Mouse (Mus musculus): ENCODE measurements around the gene CN725425.

The CN725425 gene

DNA sequence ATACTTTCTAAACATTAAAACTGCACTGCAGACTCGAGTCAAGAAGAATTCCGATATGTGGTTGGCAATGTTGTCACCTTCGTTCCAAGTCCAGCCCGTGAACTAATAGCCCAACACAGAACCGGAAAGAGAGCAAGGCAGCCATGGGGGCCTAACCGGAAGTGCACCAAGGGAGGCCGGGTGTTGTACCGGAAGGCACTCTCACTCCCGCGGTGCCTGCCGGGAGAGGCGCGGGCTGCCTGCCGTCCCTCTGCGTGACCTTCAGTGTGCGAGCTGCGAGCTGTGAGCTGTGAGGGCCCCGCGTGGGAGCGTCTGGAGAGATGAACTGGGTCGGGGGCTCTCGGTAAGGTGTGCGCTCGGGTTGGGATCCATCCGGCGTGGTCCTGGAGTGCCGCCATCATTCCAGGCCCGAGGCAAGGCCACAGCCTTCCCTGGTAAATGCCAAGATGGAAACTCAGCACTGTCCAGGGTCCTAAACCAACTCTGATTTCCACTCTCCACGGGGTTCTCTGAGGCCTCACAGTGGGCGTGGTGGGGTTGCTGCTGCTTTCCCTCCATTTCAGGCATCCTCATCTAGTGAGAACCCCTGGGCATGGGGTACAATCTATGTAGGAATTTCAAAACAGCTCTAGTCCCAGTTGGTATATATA lies at the start of gene CN725425:
CN725425 (plus strand) TSS at position 239 of the 650 bp plus-strand sequence.
- DNase-seq: no peak

DNA sequence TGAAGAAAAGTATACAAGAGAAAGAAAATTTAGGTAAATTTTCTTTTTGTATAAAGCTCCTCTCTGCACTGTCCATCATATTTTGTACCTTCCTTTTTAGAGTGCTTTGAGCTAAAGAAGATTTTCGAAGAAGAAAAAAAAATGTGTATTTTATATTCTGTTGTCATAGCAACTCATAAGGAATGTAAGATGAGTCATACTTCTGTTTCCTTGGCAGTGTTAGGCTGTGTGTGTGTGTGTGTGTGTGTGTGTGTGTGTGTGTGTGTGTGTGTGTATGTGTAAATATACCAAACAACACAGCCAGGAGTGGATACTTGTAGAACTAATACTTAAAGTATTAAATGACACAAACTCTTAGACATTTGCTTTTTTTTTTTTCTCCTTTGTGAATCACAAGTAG lies 46.7 kb upstream of the CN725425 start:
- DNase-seq: no peak

- no peak for DNase-seq
These were observed 46.0 kb upstream of the CN725425 start for GRCm38 (mm10) chr15:91153311-91153710.

- DNase-seq: no peak
These were observed 38.1 kb upstream of the CN725425 start for GRCm38 (mm10) chr15:91161153-91161552.

DNA sequence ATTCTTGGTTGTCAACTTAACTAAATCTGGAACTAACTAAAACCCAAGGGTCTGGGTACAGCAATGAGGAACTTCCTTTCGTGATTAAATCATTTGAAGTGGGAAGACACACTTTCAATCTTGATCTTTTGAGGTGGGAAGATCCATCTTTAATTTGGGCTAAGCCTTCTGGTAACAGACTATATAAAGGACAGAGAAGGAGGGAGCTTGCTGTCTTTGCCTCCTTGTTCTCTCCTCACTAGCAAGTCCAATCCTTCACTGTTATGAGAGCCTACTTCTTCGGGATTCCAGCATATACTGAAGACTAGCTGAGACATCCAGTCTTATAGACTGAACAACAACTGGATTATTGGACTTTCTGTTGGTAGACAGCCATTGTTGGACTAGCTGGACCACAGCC lies 35.8 kb upstream of the CN725425 start:
- no peak for DNase-seq

GRCm38 (mm10) chr15:91165021-91165420 lies 34.3 kb upstream of the CN725425 start:
- peak; percentile 14 for DNase-seq

DNA sequence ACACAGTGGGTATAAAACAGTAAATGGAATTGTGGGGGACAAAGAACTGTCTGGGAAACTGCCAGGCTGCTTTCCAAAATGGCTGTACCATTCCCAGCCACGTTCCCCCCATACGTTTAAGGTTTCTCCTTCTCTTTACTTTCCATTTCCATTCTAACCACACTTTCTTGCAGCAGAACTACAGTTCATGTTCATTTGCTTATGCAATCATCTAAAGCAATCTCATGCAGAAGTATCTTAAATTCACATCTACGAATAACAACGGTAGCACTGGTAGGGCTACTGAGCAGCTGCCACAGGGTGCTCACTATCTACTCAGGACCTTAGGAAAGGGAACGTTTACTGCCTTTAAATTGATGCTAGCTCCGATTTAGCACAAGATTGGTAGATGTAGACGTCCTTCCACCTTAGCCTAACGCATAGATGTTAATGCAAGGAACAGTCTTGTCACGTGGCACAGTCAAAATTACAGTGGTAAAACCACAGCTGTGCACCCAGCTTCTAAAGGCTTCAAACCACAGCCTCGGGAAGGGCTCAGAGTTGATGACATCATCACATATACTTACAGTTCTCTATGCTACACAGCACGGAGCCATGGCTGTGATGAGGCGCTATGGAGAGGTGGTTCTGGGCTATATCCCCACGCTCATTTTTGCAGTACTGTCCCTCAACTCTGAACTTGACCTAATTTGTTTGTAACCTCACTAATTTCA lies 31.3 kb upstream of the CN725425 start:
- no peak for DNase-seq

DNA sequence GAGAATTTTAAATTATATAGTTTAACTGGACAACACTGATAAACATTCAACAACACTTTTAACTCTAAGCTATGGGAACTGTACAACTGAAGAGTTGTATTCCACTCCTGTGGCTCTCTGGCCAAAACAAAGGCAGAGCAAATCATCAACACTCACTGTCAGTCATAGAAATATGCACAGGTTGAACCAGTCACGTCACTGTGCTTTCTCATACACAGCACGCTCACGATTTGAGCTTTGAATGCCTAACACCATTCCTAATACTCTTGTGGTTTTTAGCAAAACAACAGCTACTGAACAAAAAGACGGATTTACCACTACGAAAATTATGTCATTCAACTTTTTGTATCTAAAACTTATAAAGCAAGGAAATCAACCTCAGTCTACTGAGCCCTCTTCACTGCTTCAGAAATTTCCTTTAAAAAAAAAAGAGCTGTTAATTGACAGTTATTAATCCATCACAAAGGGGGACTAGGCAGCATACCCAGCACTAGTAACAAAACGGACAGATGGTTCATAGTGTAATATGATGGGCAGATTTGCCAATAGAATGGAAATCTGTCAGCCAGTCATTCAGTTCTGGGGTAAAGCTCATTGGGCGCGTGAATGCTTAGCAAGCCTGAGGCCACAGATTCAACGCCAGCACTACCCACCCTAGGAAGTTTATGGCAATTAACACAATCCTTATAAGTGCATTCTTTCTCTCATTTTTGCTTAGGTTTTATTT lies 28.5 kb upstream of the CN725425 start:
- DNase-seq: no peak

GRCm38 (mm10) chr15:91171332-91171731 lies 28.0 kb upstream of the CN725425 start:
- DNase-seq: no peak

GRCm38 (mm10) chr15:91172193-91172592 lies 27.1 kb upstream of the CN725425 start:
- no peak for DNase-seq

DNA sequence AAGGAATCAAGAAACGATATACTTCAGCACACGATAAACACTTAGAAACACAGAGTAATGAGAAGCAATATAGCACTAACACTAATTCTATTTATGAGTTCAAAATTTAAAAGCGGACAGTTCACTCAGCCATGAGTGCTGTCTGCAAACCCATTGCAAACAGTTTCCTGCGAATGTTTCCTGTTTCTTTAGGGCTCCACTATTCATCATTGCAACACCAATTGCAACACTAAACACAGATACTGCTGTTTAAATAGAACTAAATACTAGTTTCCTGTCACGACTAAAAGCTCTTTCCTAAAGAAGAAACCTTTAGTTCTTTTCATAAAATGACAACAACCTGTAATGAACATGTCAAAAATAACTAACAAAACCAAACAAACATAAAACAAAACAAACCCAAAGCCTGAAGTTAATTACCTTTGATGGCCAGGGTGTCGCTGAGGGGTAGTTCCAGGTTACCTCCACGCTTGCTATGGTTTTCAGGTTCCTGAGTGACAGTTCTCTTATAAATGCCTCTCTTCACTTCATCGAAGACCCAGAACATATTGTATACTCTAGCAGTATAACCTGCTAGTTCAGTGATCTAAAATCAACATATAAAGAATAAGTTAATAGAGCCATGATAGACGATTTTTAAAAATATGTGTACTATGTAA lies 20.5 kb upstream of the CN725425 start:
- DNase-seq: no peak

DNA sequence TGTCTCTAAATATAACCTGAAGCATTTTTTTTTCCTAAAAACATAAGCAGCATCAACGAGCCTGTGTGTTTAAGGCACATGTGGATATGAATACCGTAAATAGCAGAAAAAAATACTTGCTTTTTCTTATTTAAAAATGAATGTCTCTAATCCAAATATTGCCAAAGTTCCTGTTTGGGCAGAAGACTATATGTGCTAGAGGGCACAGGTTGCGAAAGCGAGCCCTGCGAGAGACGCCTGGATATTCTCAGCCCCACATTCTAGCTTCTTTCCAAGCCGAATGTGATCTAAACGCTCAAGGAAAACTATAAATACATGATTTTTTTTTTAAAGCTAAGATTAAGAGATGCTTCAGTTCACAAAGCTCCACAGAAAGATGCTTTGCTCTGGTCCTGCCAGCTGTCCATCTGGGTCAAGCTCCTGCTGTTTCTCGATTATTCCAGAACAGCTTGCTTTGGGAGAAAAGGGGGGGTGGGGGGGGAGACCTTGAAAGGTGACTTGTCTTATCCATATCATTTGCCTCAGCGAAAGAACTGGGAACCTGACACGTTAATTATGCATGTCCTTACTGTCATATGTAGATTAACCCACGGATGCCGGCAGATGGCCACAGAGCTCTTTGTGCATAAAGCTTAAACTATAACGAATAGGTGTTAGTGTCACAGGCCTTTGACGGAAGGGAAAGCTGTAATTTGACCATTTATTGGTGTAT lies 19.2 kb upstream of the CN725425 start:
- DNase-seq: no peak

GRCm38 (mm10) chr15:91186358-91186757 lies 12.9 kb upstream of the CN725425 start:
- DNase-seq: no peak

GRCm38 (mm10) chr15:91190026-91190425 lies 9.3 kb upstream of the CN725425 start:
- DNase-seq: no peak

- no peak for DNase-seq
These were observed 8.6 kb upstream of the CN725425 start for GRCm38 (mm10) chr15:91190519-91191207.

- peak; percentile 76 for DNase-seq
These were observed 7.7 kb upstream of the CN725425 start, which contains the start of gene Abcd2 for GRCm38 (mm10) chr15:91191412-91192222. Gene Abcd2 (minus strand): TSS chr15:91191799.

- no peak for DNase-seq
These were observed 7.1 kb upstream of the CN725425 start for GRCm38 (mm10) chr15:91192223-91192598.

DNA sequence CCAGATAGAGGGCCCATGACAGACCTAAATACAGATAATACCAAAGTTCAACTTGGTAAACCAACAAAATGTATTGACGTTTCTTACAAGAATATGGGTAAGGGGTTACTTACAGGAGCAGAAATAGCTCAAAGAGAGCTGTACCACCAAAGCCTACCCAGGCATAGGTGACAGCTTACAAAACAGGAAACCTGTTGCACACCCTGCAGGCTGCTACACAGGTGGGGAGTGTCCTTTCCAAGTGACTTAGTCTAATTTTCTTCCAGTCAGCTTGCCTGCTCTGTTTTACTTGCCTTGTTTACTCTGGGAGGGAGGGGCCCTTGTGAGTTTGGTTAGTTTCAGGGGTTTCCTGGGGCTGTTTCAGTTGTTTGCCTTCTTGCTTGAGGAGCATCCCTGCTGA lies 1.5 kb downstream of the CN725425 start:
- DNase-seq: no peak

DNA sequence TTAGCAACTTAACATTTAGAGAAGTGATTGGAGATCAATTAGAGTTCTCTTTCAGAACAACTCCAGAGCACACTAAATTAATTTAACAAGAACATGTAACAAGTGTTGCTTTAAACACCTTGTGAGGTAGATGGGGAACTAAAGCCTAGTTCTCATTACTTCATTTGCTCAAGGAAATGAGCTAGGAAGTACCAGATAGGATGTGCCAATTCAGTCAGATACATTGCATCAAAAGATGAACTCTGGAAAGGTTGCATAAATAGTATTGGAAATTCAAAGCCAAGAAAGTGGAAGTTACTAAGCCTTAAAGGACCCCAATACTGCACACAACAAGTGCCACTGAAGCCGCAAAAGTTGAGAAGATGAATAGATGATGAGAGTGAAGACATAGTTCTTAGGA lies 3.2 kb downstream of the CN725425 start:
- DNase-seq: no peak

- DNase-seq: no peak
These were observed 4.2 kb downstream of the CN725425 start for GRCm38 (mm10) chr15:91203521-91203920.

GRCm38 (mm10) chr15:91206518-91206917 lies 7.2 kb downstream of the CN725425 start:
- no peak for DNase-seq

Data from liver (tissue).